Mouse (Mus musculus) CH12.LX (cell line): Measurements from ENCODE around the gene Dnm3. TPM values are rescaled to one million over a fixed set of nuclear protein-coding genes. Genes with fewer than 3 reads are reported as not detected.

ENCODE experiments used
- DNase-seq: peaks from one replicate; pipeline ENCODE4 v3.0.0-alpha.2; 2013; ENCODE audit errors: extremely low read depth
- H3K27ac ChIP-seq: 2 replicates; pipeline ENCODE4 v1.5.1; 2012; ENCODE audit warnings: low read depth, mild to moderate bottlenecking, control low read depth, moderate library complexity; ENCODE audit not compliant: insufficient read depth
- H3K27me3 ChIP-seq: replicated peaks from 2 replicates; pipeline ENCODE3; 2012; ENCODE audit warnings: inconsistent platforms
- H3K36me3 ChIP-seq, 2 experiments: replicated peaks in 1 of 2; 2 replicates each; pipeline versions ENCODE3 to v1.6.1; 2012; ENCODE audit warnings: inconsistent platforms in 1 of 2, low read length in 1 of 2, mild to moderate bottlenecking in 1 of 2, mixed read lengths in 1 of 2, moderate library complexity in 1 of 2; ENCODE audit not compliant: control insufficient read depth in 1 of 2, insufficient read depth in 1 of 2
- H3K4me1 ChIP-seq, 2 experiments: 2 replicates each; pipeline ENCODE4 v1.6.1; 2012; ENCODE audit warnings: inconsistent platforms in 1 of 2, moderate library complexity in 1 of 2; ENCODE audit not compliant: insufficient read depth in 2 of 2, control insufficient read depth in 1 of 2
- H3K4me2 ChIP-seq: 2 replicates; pipeline ENCODE4 v1.6.1; 2012; ENCODE audit warnings: low read depth, mild to moderate bottlenecking, control low read depth; ENCODE audit not compliant: poor library complexity, insufficient read depth, severe bottlenecking
- H3K4me3 ChIP-seq, 3 experiments: fragments of 150-350 bp in 1 of 3; sonication (generic) in 1 of 3; replicated peaks in 1 of 3; 2 replicates each; pipeline versions ENCODE3 to v1.5.1; 2011 to 2012; ENCODE audit warnings: low read depth in 2 of 3, low read length in 2 of 3, mild to moderate bottlenecking in 2 of 3, moderate library complexity in 2 of 3, control low read depth in 1 of 3, improper control_type of control experiment in 1 of 3, inconsistent platforms in 1 of 3, mixed read lengths in 1 of 3; ENCODE audit not compliant: poor library complexity in 1 of 3
- H3K79me2 ChIP-seq: replicated peaks from 2 replicates; pipeline ENCODE4 v1.6.1; 2012; ENCODE audit warnings: mild to moderate bottlenecking, moderate library complexity; ENCODE audit not compliant: control insufficient read depth, poor library complexity, insufficient read depth, severe bottlenecking; ENCODE audit errors: extremely low read depth
- H3K9ac ChIP-seq: 2 replicates; pipeline ENCODE4 v1.6.1; 2012; ENCODE audit warnings: low read depth, mild to moderate bottlenecking, control low read depth, moderate library complexity; ENCODE audit not compliant: insufficient read depth
- H3K9me3 ChIP-seq: replicated peaks from 2 replicates; pipeline ENCODE3; 2012; ENCODE audit warnings: low read length, inconsistent platforms, mixed read lengths
- CHD1 ChIP-seq: IDR thresholded peaks from 2 replicates; pipeline ENCODE4 v1.6.1; 2012; ENCODE audit warnings: low read depth, low read length, improper control_type of control experiment, inconsistent platforms
- ELF1 ChIP-seq: IDR thresholded peaks from 2 replicates; pipeline ENCODE4 v1.6.1; 2014; ENCODE audit warnings: low read depth, mild to moderate bottlenecking, inconsistent platforms, low read length, improper control_type of control experiment
- EP300 ChIP-seq: IDR thresholded peaks from 2 replicates; pipeline ENCODE4 v1.6.1; 2011; ENCODE audit warnings: low read length, improper control_type of control experiment
- ETS1 ChIP-seq: conservative IDR thresholded peaks from 2 replicates; pipeline ENCODE4 v1.6.1; 2012; ENCODE audit warnings: low read depth, mild to moderate bottlenecking, inconsistent platforms, low read length, improper control_type of control experiment, moderate library complexity
- HCFC1 ChIP-seq: IDR thresholded peaks from 2 replicates; pipeline ENCODE4 v1.6.1; 2012; ENCODE audit warnings: low read depth, mild to moderate bottlenecking, inconsistent platforms, low read length, improper control_type of control experiment
- IRF4 ChIP-seq: IDR thresholded peaks from 2 replicates; pipeline ENCODE4 v1.6.1; 2014; ENCODE audit warnings: low read depth, mild to moderate bottlenecking, inconsistent platforms, low read length, improper control_type of control experiment
- JUN ChIP-seq: IDR thresholded peaks from 2 replicates; pipeline ENCODE4 v1.6.1; 2011; ENCODE audit warnings: low read depth, mild to moderate bottlenecking, low read length, improper control_type of control experiment, moderate library complexity; ENCODE audit not compliant: insufficient read depth
- JUND ChIP-seq: conservative IDR thresholded peaks from 2 replicates; pipeline ENCODE4 v1.6.1; 2011; ENCODE audit warnings: low read depth, low read length, improper control_type of control experiment
- KAT2A ChIP-seq: IDR thresholded peaks from 2 replicates; pipeline ENCODE4 v1.6.1; 2012; ENCODE audit warnings: low read length, improper control_type of control experiment, inconsistent platforms; ENCODE audit not compliant: insufficient replicate concordance
- MEF2A ChIP-seq: IDR thresholded peaks from 2 replicates; pipeline ENCODE4 v1.6.1; 2014; ENCODE audit warnings: low read depth, mild to moderate bottlenecking, inconsistent platforms, low read length, improper control_type of control experiment, borderline replicate concordance
- MYC ChIP-seq: IDR thresholded peaks from 2 replicates; pipeline ENCODE4 v1.6.1; 2011; ENCODE audit warnings: low read depth, mild to moderate bottlenecking, improper control_type of control experiment, low read length
- NELFE ChIP-seq: IDR thresholded peaks from 2 replicates; pipeline ENCODE4 v1.6.1; 2011; ENCODE audit warnings: low read depth, low read length, improper control_type of control experiment
- NRF1 ChIP-seq: IDR thresholded peaks from 2 replicates; pipeline ENCODE4 v1.6.1; 2014; ENCODE audit warnings: low read depth, mild to moderate bottlenecking, inconsistent platforms, low read length, improper control_type of control experiment, moderate library complexity
- PAX5 ChIP-seq: IDR thresholded peaks from 2 replicates; pipeline ENCODE4 v1.6.1; 2012; ENCODE audit warnings: low read length, inconsistent platforms, mixed read lengths
- RAD21 ChIP-seq: IDR thresholded peaks from 2 replicates; pipeline ENCODE4 v1.6.1; 2011; ENCODE audit warnings: low read depth, mild to moderate bottlenecking, low read length, improper control_type of control experiment, moderate library complexity
- RCOR1 ChIP-seq: conservative IDR thresholded peaks from 2 replicates; pipeline ENCODE4 v1.6.1; 2012; ENCODE audit warnings: low read depth, mild to moderate bottlenecking, inconsistent platforms, low read length, improper control_type of control experiment
- SMC3 ChIP-seq: IDR thresholded peaks from 2 replicates; pipeline ENCODE4 v1.6.1; 2011; ENCODE audit warnings: low read depth, low read length, improper control_type of control experiment
- TBP ChIP-seq: conservative IDR thresholded peaks from 2 replicates; pipeline ENCODE4 v1.6.1; 2011; ENCODE audit warnings: low read depth, low read length, improper control_type of control experiment
- TCF12 ChIP-seq: IDR thresholded peaks from 2 replicates; pipeline ENCODE4 v1.6.1; 2014; ENCODE audit warnings: low read depth, mild to moderate bottlenecking, inconsistent platforms, low read length, improper control_type of control experiment
- ZMIZ1 ChIP-seq: IDR thresholded peaks from 2 replicates; pipeline ENCODE4 v1.6.1; 2012; ENCODE audit warnings: low read depth, mild to moderate bottlenecking, inconsistent platforms, low read length, improper control_type of control experiment
- dilution Hi-C: fragments of 300-500 bp; cut with MboI; formaldehyde crosslinking; loops from 2 replicates; pipeline ENCODE4 v1.14.3; 2020; ENCODE audit warnings: low sequenced_read_pairs; ENCODE audit not compliant: extremely low pct_unique_long_range_greater_than_20kb, extremely low pct_ligation_motif_present
- in situ Hi-C: fragments of 300-500 bp; cut with MboI; formaldehyde crosslinking; loops from 3 replicates; pipeline ENCODE4 v1.14.3; 2019; ENCODE audit warnings: low sequenced_read_pairs, low pct_ligation_motif_present, low pct_unique_long_range_greater_than_20kb, mixed read lengths
- polyA plus RNA-seq: library from polyadenylated mRNA; unstranded; fragments of >175 nt; gene quantifications from 2 replicates; pipeline ENCODE4 v1.2.1, GENCODE M21; 2012; ENCODE audit warnings: low read depth; ENCODE audit not compliant: insufficient read length
- total RNA-seq, 2 experiments: library from RNA; depleted of rRNA; stranded (reverse); fragments of 300-350 nt in 1 of 2; fragments of >200 nt in 1 of 2; gene quantifications; 2 replicates each; pipeline ENCODE4 v1.2.3; 2012 to 2014

Dnm3 gene
- total and polyA plus RNA-seq, 3 experiments: 3.6 to 9.5 (median 6.9) TPM

GRCm38 (mm10) chr1:161983451-161983850 is 494.4 kb downstream of the Dnm3 start:
- dilution Hi-C loops: no loop called here
- H3K4me2 ChIP-seq: no peak overlapping the region
- H3K27ac ChIP-seq: no peak overlapping the region

GRCm38 (mm10) chr1:161980626-161981298 is 497.1 kb downstream of the Dnm3 start:
- dilution Hi-C loops (no loop called here), in situ Hi-C loops (no loop called here)
- TF ChIP-seq NRF1 (no peak), TBP (no peak)
- no peak overlapping the region for H3K9ac ChIP-seq
- no peak overlapping the region for H3K4me2 ChIP-seq
- no peak for DNase-seq
- H3K27me3 ChIP-seq: no peaks in the 10 kb centered on the region
- H3K36me3 ChIP-seq: no peaks in the 10 kb centered on the region
- H3K4me3 ChIP-seq: no peak overlapping the region
- no peak overlapping the region for H3K27ac ChIP-seq
- peaks cover 4 to 25% of the 10 kb centered on the region in 2 experiments; a peak in 3 of 4 replicates for H3K4me1 ChIP-seq
- H3K9me3 ChIP-seq: no peaks in the 10 kb centered on the region
- no peaks in the 10 kb centered on the region for H3K79me2 ChIP-seq

More at GRCm38 (mm10) chr1:161983451-161983850, 494.4 kb downstream of the Dnm3 start:
- in situ Hi-C loops: no loop called here
- Histone ChIP-seq H3K79me2 (no peaks in the 10 kb centered on the region), H3K9ac (no peak overlapping the region), H3K36me3 (no peaks in the 10 kb centered on the region), H3K9me3 (no peaks in the 10 kb centered on the region), H3K4me1 (peaks cover 0 to under 1% of the 10 kb centered on the region in 2 experiments; a peak in 1 of 4 replicates), H3K4me3 (no peak overlapping the region), H3K27me3 (no peaks in the 10 kb centered on the region)
- no peak for TF ChIP-seq RCOR1
- TF ChIP-seq MYC: no peak
- TF ChIP-seq TCF12: no peak
- no peak for DNase-seq

GRCm38 (mm10) chr1:161980046-161980445 is 497.8 kb downstream of the Dnm3 start:
- in situ Hi-C loops: no loop called here
- Histone ChIP-seq H3K4me3 (no peak overlapping the region), H3K9me3 (no peaks in the 10 kb centered on the region), H3K27me3 (no peaks in the 10 kb centered on the region), H3K36me3 (no peaks in the 10 kb centered on the region), H3K79me2 (no peaks in the 10 kb centered on the region), H3K4me2 (no peak overlapping the region), H3K4me1 (peaks cover 4 to 29% of the 10 kb centered on the region in 2 experiments; a peak in 3 of 4 replicates), H3K9ac (no peak overlapping the region), H3K27ac (no peak overlapping the region)
- dilution Hi-C loops: no loop called here
- no peak for DNase-seq
- no peak for TF ChIP-seq CHD1
- TF ChIP-seq JUN: no peak
- TF ChIP-seq RAD21: no peak
- no peak for TF ChIP-seq MYC
- no peak for TF ChIP-seq NELFE
- TF ChIP-seq ETS1: no peak
- TF ChIP-seq HCFC1: no peak
- no peak for TF ChIP-seq PAX5
- TF ChIP-seq EP300: no peak
- TF ChIP-seq JUND: no peak
- no peak for TF ChIP-seq KAT2A
- TF ChIP-seq SMC3: no peak
- no peak for TF ChIP-seq ZMIZ1
- TF ChIP-seq MEF2A: no peak
- no peak for TF ChIP-seq IRF4
- no peak for TF ChIP-seq ELF1
